Mouse (Mus musculus) heart, embryonic 14.5 days (tissue): ENCODE measurements around the gene Gm13288. TPM values are rescaled to one million over a fixed set of nuclear protein-coding genes. Genes with fewer than 3 reads are reported as not detected.
"Not testable (repeated sequence)": the region's sequence is repeated elsewhere in the genome, so short reads cannot be mapped to it uniquely, and the experiment has no call there.

Source experiments
- ATAC-seq: fragments of 200-750 bp; cut with Nextera tagmentation; 2 replicates; pipeline ENCODE4 v1.8.0; 2017; ENCODE audit warnings: low read depth, moderate TSS enrichment; ENCODE audit not compliant: insufficient number of reproducible peaks, insufficient read depth, low FRiP score
- H3K27ac ChIP-seq, 2 experiments: fragments of 200-500 bp in 1 of 2; fragments of 300-500 bp in 1 of 2; sonication (generic) in 1 of 2; replicated peaks in 1 of 2; 2 replicates each; pipeline ENCODE4 v1.5.1; 2012 to 2014; ENCODE audit warnings: low read depth in 2 of 2, low read length in 2 of 2, control low read depth in 1 of 2, mild to moderate bottlenecking in 1 of 2, mixed read lengths in 1 of 2; ENCODE audit not compliant: control insufficient read depth in 1 of 2, insufficient read depth in 1 of 2
- H3K27me3 ChIP-seq: fragments of 300-500 bp; sonication (generic); 2 replicates; pipeline ENCODE4 v1.6.1; 2014; ENCODE audit warnings: mild to moderate bottlenecking, low read length, control low read depth; ENCODE audit not compliant: control insufficient read depth, insufficient read depth
- H3K36me3 ChIP-seq: fragments of 300-500 bp; sonication (generic); 2 replicates; pipeline ENCODE4 v1.6.1; 2014; ENCODE audit warnings: mild to moderate bottlenecking, control low read depth, low read length, mixed read lengths; ENCODE audit not compliant: control insufficient read depth, insufficient read depth
- H3K4me1 ChIP-seq, 2 experiments: fragments of 200-500 bp in 1 of 2; fragments of 300-500 bp in 1 of 2; sonication (generic) in 1 of 2; 2 replicates each; pipeline ENCODE4 v1.6.1; 2012 to 2014; ENCODE audit warnings: low read length in 2 of 2, control low read depth in 1 of 2, mixed read lengths in 1 of 2; ENCODE audit not compliant: control insufficient read depth in 2 of 2, insufficient read depth in 2 of 2
- H3K4me2 ChIP-seq: fragments of 300-500 bp; sonication (generic); 2 replicates; pipeline ENCODE4 v1.6.1; 2014; ENCODE audit warnings: mild to moderate bottlenecking, low read length
- H3K4me3 ChIP-seq, 2 experiments: fragments of 200-500 bp in 1 of 2; fragments of 300-500 bp in 1 of 2; sonication (generic) in 1 of 2; 2 replicates each; pipeline ENCODE4 v1.5.1; 2012 to 2014; ENCODE audit warnings: low read length in 2 of 2, mild to moderate bottlenecking in 2 of 2, control low read depth in 1 of 2, low read depth in 1 of 2, moderate library complexity in 1 of 2; ENCODE audit not compliant: control insufficient read depth in 1 of 2, insufficient read depth in 1 of 2
- H3K9ac ChIP-seq: fragments of 300-500 bp; sonication (generic); 2 replicates; pipeline ENCODE4 v1.6.1; 2014; ENCODE audit warnings: mild to moderate bottlenecking, low read length
- H3K9me3 ChIP-seq: fragments of 300-500 bp; sonication (generic); 2 replicates; pipeline ENCODE4 v1.6.1; 2016; ENCODE audit warnings: low read length, control low read depth; ENCODE audit not compliant: control insufficient read depth
- WGBS: fragments of 180-500 bp; shearing (Covaris S2); extraction: QIAGEN DNeasy Blood & Tissue Kit; methylation state at CpG from one replicate; pipeline ENCODE4 v1.1.7; 2014; 5-methylcytosine and 5-hydroxymethylcytosine counted together
- polyA plus RNA-seq: library from polyadenylated mRNA; unstranded; fragments of >200 nt; fragmentation: Nextera tagmentation; extraction: Ambion mirVana; gene quantifications from 2 replicates; pipeline ENCODE4 v1.2.1, GENCODE M21; 2014

The Gm13288 gene
- polyA plus RNA-seq, 1 experiment from 2014 or later: not detected

DNA sequence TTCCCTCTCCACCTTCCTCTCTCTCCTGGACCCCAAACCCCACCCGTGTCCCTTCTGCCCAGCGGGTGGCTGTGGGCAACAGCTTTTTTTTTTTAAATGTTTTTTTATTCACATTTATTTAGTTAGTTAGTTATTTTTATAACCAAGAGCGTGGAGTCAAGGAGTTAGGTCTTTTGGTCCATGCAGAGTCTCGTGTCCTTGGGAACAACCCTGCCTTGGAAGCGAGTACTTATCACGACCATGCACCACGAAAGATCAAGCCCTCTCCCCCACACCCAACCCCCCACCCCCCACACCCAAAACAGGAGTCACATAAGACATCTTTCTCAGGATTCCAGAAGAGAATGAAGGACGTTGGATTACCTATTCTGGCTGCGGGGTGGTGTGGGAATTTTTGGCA, 43.0 kb upstream of the Gm13288 start:
- H3K36me3 ChIP-seq, H3K4me3 ChIP-seq, H3K4me2 ChIP-seq, H3K9me3 ChIP-seq, H3K9ac ChIP-seq, ATAC-seq, H3K27ac ChIP-seq, H3K4me1 ChIP-seq, H3K27me3 ChIP-seq: not testable (repeated sequence)
- 48% methylated on average over 7 of the region's 9 CpGs for WGBS

GRCm38 (mm10) chr4:88763384-88764018, 41.8 kb upstream of the Gm13288 start:
- not testable (repeated sequence) for ATAC-seq, H3K36me3 ChIP-seq, H3K9me3 ChIP-seq, H3K27me3 ChIP-seq, H3K9ac ChIP-seq, H3K4me1 ChIP-seq
- Histone ChIP-seq H3K4me2 (peak overlapping the region; percentile 44), H3K27ac (peak overlapping the region in 1 of 2 experiments; percentile 68; a peak in 3 of 4 replicates), H3K4me3 (peak overlapping the region; percentile 14 to 32; a peak in 3 of 4 replicates)
- 4% methylated on average over 28 of the region's 42 CpGs for WGBS

- ATAC-seq, H3K4me1 ChIP-seq, H3K27me3 ChIP-seq, H3K4me2 ChIP-seq, H3K27ac ChIP-seq, H3K4me3 ChIP-seq, H3K9me3 ChIP-seq, H3K9ac ChIP-seq, H3K36me3 ChIP-seq: not testable (repeated sequence)
- WGBS: no CpG with 5 or more reads among the region's 32 CpGs
Measured at GRCm38 (mm10) chr4:88773534-88773933, 31.8 kb upstream of the Gm13288 start, which contains the start of gene Gm13290. Gene Gm13290 (plus strand): TSS chr4:88773834.

DNA sequence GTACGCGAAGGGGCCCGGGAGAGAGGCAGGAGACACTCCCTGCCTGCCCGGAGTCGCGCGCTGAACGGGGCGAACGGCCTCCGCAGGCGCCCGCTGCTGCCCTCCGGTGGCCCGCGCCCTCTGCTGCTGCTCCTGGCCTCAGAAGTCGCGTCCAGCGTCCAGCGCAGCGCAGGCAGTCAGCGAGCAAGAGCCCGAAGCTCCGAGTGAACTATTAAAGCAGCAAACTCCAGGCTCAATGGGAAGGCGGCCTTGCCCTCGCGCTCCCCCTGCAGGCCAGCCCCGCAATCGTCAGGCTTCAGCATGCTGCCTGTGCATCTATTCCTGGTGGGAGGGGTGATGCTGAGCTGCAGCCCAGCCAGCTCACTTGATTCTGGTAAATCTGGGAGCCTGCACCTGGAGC, 28.7 kb upstream of the Gm13288 start, which contains the start of gene Gm13289:
Gene Gm13289, plus strand, starts transcription at position 301 of the 400 bp plus-strand sequence.
- not testable (repeated sequence) for H3K9ac ChIP-seq, H3K4me3 ChIP-seq, H3K9me3 ChIP-seq, H3K36me3 ChIP-seq, H3K4me2 ChIP-seq, H3K27ac ChIP-seq, H3K4me1 ChIP-seq, ATAC-seq, H3K27me3 ChIP-seq
- WGBS: no CpG with 5 or more reads among the region's 29 CpGs

GRCm38 (mm10) chr4:88779550-88779949, 25.8 kb upstream of the Gm13288 start, which contains the start of gene Gm13272:
Gene Gm13272 (plus strand): TSS chr4:88779850.
- ATAC-seq: not testable (repeated sequence)
- WGBS: no CpG with 5 or more reads among the region's 29 CpGs

DNA sequence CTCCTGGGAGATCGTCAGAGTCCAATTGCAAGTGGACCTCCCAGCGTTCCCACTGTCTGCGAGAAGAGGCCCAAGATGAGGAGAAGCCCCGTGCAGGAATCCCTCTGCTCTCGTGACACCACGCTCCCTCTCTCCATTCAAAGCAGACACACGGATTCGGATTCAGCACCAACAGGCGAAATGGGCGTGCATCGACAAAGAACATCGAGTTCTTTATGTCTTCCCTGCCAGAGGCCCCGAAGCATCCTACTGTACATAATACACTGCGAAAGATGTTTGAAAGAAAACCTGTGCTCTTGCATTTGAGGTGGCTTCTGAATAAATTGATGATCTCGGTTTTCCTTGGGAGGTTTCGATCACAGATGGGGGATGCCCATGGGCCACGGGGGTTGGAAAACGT, 25.0 kb upstream of the Gm13288 start:
- H3K4me2 ChIP-seq, H3K9ac ChIP-seq, ATAC-seq, H3K27me3 ChIP-seq, H3K9me3 ChIP-seq, H3K27ac ChIP-seq, H3K4me1 ChIP-seq, H3K36me3 ChIP-seq, H3K4me3 ChIP-seq: not testable (repeated sequence)
- WGBS: 32% methylated on average over 14 of the region's 18 CpGs

More at GRCm38 (mm10) chr4:88779550-88779949, 25.8 kb upstream of the Gm13288 start, which contains the start of gene Gm13272:
- H3K4me3 ChIP-seq, H3K9ac ChIP-seq, H3K9me3 ChIP-seq, H3K4me1 ChIP-seq, H3K4me2 ChIP-seq, H3K36me3 ChIP-seq, H3K27me3 ChIP-seq, H3K27ac ChIP-seq: not testable (repeated sequence)

DNA sequence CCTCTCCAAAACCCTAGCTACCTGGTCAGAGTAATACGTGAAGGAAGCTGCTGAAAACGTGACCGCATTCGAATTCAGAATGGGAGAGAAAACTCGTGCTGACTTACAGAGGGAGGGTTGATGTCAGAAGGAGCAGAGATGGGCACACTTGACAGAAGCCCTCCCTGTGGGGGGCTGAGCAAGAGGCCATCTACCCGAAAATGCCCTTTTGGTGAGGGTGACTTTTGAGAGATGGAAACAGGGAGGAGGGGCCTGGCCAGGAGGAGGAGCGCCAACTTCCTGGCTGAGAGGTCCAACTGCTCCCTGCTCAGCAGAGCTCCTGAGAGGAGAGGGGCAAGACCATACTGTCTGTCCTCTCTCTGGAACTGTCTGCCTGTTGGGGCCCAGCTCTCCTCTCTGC, 23.5 kb upstream of the Gm13288 start, which contains the start of gene Ifnz:
Gene Ifnz, plus strand, starts transcription at position 301 of the 400 bp plus-strand sequence.
- H3K4me1 ChIP-seq, ATAC-seq, H3K36me3 ChIP-seq, H3K9ac ChIP-seq, H3K27me3 ChIP-seq, H3K9me3 ChIP-seq: not testable (repeated sequence)
- peak within 1 kb of the TSS in 1 of 2 experiments; percentile 43; a peak in 2 of 4 replicates for H3K4me3 ChIP-seq
- WGBS: 0% methylated on average over 2 of the region's 7 CpGs
- H3K27ac ChIP-seq: peak within 1 kb of the TSS; percentile 33 to 85; a peak in 2 of 4 replicates
- peak within 1 kb of the TSS; percentile 52 for H3K4me2 ChIP-seq
